Mouse (Mus musculus) hindbrain, embryonic 11.5 days (tissue): ENCODE data around the gene Gna15. TPM values are rescaled to one million over a fixed set of nuclear protein-coding genes. Genes with fewer than 3 reads are reported as not detected.
A peak's percentile ranks its signal among the peaks of the same experiment; 100 is the strongest.

Experiments
- ATAC-seq: fragments of 200-750 bp; cut with Nextera tagmentation; 2 replicates; pipeline ENCODE4 v1.8.0; 2017; ENCODE audit warnings: mild to moderate bottlenecking, moderate TSS enrichment, moderate library complexity; ENCODE audit not compliant: low FRiP score
- DNase-seq: peaks from one replicate; pipeline ENCODE4 v3.0.0-alpha.2; 2015; ENCODE audit warnings: low spot score
- H3K27ac ChIP-seq: fragments of 300-500 bp; sonication (generic); 2 replicates; pipeline ENCODE4 v1.5.1; 2014; ENCODE audit warnings: mild to moderate bottlenecking, low read depth, low read length
- H3K27me3 ChIP-seq: fragments of 300-500 bp; sonication (generic); 2 replicates; pipeline ENCODE4 v1.6.1; 2014; ENCODE audit warnings: mild to moderate bottlenecking, low read length, moderate library complexity, mixed read lengths; ENCODE audit not compliant: control insufficient read depth, insufficient read depth
- H3K36me3 ChIP-seq: fragments of 300-500 bp; sonication (generic); 2 replicates; pipeline ENCODE4 v1.6.1; 2014; ENCODE audit warnings: mild to moderate bottlenecking, low read length, moderate library complexity, mixed read lengths; ENCODE audit not compliant: control insufficient read depth, insufficient read depth
- H3K4me1 ChIP-seq: fragments of 300-500 bp; sonication (generic); replicated peaks from 2 replicates; pipeline ENCODE4 v1.6.1; 2014; ENCODE audit warnings: low read length, mixed read lengths; ENCODE audit not compliant: control insufficient read depth, insufficient read depth
- H3K4me2 ChIP-seq: fragments of 300-500 bp; sonication (generic); replicated peaks from 2 replicates; pipeline ENCODE4 v1.6.1; 2014; ENCODE audit warnings: mild to moderate bottlenecking, low read depth, low read length
- H3K4me3 ChIP-seq: fragments of 300-500 bp; sonication (generic); 2 replicates; pipeline ENCODE4 v1.5.1; 2014; ENCODE audit warnings: low read depth, low read length
- H3K9ac ChIP-seq: fragments of 300-500 bp; sonication (generic); 2 replicates; pipeline ENCODE4 v1.6.1; 2014; ENCODE audit warnings: low read depth, low read length
- H3K9me3 ChIP-seq: fragments of 300-500 bp; sonication (generic); 2 replicates; pipeline ENCODE4 v1.6.1; 2016; ENCODE audit warnings: low read length; ENCODE audit not compliant: control insufficient read depth
- whole genome bisulfite sequencing: fragments of 180-500 bp; shearing (Covaris S2); extraction: QIAGEN DNeasy Blood & Tissue Kit; methylation state at CpG from one replicate; pipeline ENCODE4 v1.1.7; 2014; 5-methylcytosine and 5-hydroxymethylcytosine counted together
- polyA plus RNA-seq: library from polyadenylated mRNA; unstranded; fragments of >200 nt; fragmentation: Nextera tagmentation; extraction: Ambion mirVana; gene quantifications from 2 replicates; pipeline ENCODE4 v1.2.1, GENCODE M21; 2014

The Gna15 gene
- polyA plus RNA-seq, 1 experiment from 2014 or later = 0.56 TPM

- WGBS = 40% methylated on average over 4 of the region's 4 CpGs
- ATAC-seq (no peak), DNase-seq (no peak)
- Histone ChIP-seq H3K9ac (peak overlapping the region; percentile 45; the same call in 1 of the 2 replicates), H3K9me3 (no peaks in the 10 kb centered on the region), H3K4me2 (peak overlapping the region; percentile 42), H3K27me3 (no peaks in the 10 kb centered on the region), H3K4me1 (peaks cover 7% of the 10 kb centered on the region), H3K36me3 (peaks cover under 1% of the 10 kb centered on the region; the same call in 1 of the 2 replicates), H3K4me3 (peak overlapping the region; percentile 70), H3K27ac (no peak overlapping the region)
Observed at GRCm38 (mm10) chr10:81496969-81497368, 27.1 kb downstream of the Gna15 start.

GRCm38 (mm10) chr10:81496264-81496901, 27.6 kb downstream of the Gna15 start, which contains the start of gene Ncln:
TSS of gene Ncln (minus strand) at chr10:81496392.
- Histone ChIP-seq H3K9me3 (no peaks in the 10 kb centered on the region), H3K27ac (0 out of 2 replicates have a peak within 1 kb of the TSS, but pooled peaks have one; percentile 25), H3K36me3 (peaks cover 6% of the 10 kb centered on the region), H3K9ac (peak within 1 kb of the TSS; percentile 83), H3K4me2 (peak within 1 kb of the TSS; percentile 96), H3K4me1 (peaks cover 7% of the 10 kb centered on the region), H3K4me3 (peak within 1 kb of the TSS; percentile 70), H3K27me3 (no peaks in the 10 kb centered on the region)
- under 1% methylated on average over 44 of the region's 45 CpGs for WGBS
- DNase-seq = peak; percentile 99
- ATAC-seq = peak; percentile 96

GRCm38 (mm10) chr10:81495616-81496263, 28.3 kb downstream of the Gna15 start:
- H3K27ac ChIP-seq = 0 out of 2 replicates have a peak overlapping the region, but pooled peaks have one; percentile 25

GRCm38 (mm10) chr10:81495151-81495550, 28.9 kb downstream of the Gna15 start:
- ATAC-seq (no peak), DNase-seq (no peak)
- H3K4me3 ChIP-seq = peak overlapping the region; percentile 70
- peaks cover 11% of the 10 kb centered on the region for H3K36me3 ChIP-seq
- H3K9me3 ChIP-seq = no peaks in the 10 kb centered on the region
- H3K9ac ChIP-seq = peak overlapping the region; percentile 83
- H3K4me2 ChIP-seq = peak overlapping the region; percentile 96
- H3K4me1 ChIP-seq = peaks cover 7% of the 10 kb centered on the region
- no peaks in the 10 kb centered on the region for H3K27me3 ChIP-seq
- WGBS = 79% methylated on average over 6 of the region's 6 CpGs
- H3K27ac ChIP-seq = no peak overlapping the region

More at GRCm38 (mm10) chr10:81495616-81496263, 28.3 kb downstream of the Gna15 start:
- no peaks in the 10 kb centered on the region for H3K27me3 ChIP-seq
- DNase-seq (no peak), ATAC-seq (peak; percentile 39)
- 2% methylated on average over 38 of the region's 41 CpGs for WGBS
- H3K4me2 ChIP-seq = peak overlapping the region; percentile 96
- H3K9me3 ChIP-seq = no peaks in the 10 kb centered on the region
- H3K4me1 ChIP-seq = peaks cover 7% of the 10 kb centered on the region
- peaks cover 11% of the 10 kb centered on the region for H3K36me3 ChIP-seq
- peak overlapping the region; percentile 83 for H3K9ac ChIP-seq
- peak overlapping the region; percentile 70 for H3K4me3 ChIP-seq

- no peaks in the 10 kb centered on the region for H3K9me3 ChIP-seq
- DNase-seq (no peak), ATAC-seq (no peak)
- H3K9ac ChIP-seq = no peak overlapping the region
- peaks cover 11% of the 10 kb centered on the region for H3K36me3 ChIP-seq
- no peak overlapping the region for H3K4me2 ChIP-seq
- peaks cover 7% of the 10 kb centered on the region for H3K4me1 ChIP-seq
- no peak overlapping the region for H3K4me3 ChIP-seq
- H3K27me3 ChIP-seq = no peaks in the 10 kb centered on the region
- no peak overlapping the region for H3K27ac ChIP-seq
- WGBS = 92% methylated on average over 11 of the region's 11 CpGs
Observed at GRCm38 (mm10) chr10:81494260-81495041, 29.6 kb downstream of the Gna15 start.

GRCm38 (mm10) chr10:81493601-81494220, 30.3 kb downstream of the Gna15 start:
- Histone ChIP-seq H3K9me3 (no peaks in the 10 kb centered on the region), H3K27ac (no peak overlapping the region), H3K4me3 (no peak overlapping the region), H3K9ac (no peak overlapping the region), H3K36me3 (peaks cover 11% of the 10 kb centered on the region), H3K27me3 (no peaks in the 10 kb centered on the region), H3K4me1 (peaks cover 7% of the 10 kb centered on the region), H3K4me2 (no peak overlapping the region)
- DNase-seq (no peak), ATAC-seq (no peak)
- WGBS = 84% methylated on average over 8 of the region's 8 CpGs

GRCm38 (mm10) chr10:81492606-81493240, 31.3 kb downstream of the Gna15 start:
- 89% methylated on average over 11 of the region's 11 CpGs for WGBS
- no peak overlapping the region for H3K9ac ChIP-seq
- no peak overlapping the region for H3K4me2 ChIP-seq
- peaks cover 7% of the 10 kb centered on the region for H3K4me1 ChIP-seq
- H3K9me3 ChIP-seq = no peaks in the 10 kb centered on the region
- peaks cover 14% of the 10 kb centered on the region for H3K36me3 ChIP-seq
- no peak for ATAC-seq
- no peak for DNase-seq
- no peaks in the 10 kb centered on the region for H3K27me3 ChIP-seq
- no peak overlapping the region for H3K27ac ChIP-seq
- no peak overlapping the region for H3K4me3 ChIP-seq

GRCm38 (mm10) chr10:81491018-81491417, 33.0 kb downstream of the Gna15 start:
- H3K9me3 ChIP-seq = no peaks in the 10 kb centered on the region
- no peak overlapping the region for H3K4me2 ChIP-seq
- ATAC-seq (no peak), DNase-seq (no peak)
- no peaks in the 10 kb centered on the region for H3K27me3 ChIP-seq
- H3K4me3 ChIP-seq = no peak overlapping the region
- WGBS = 93% methylated on average over 9 of the region's 9 CpGs
- H3K27ac ChIP-seq = no peak overlapping the region
- no peak overlapping the region for H3K9ac ChIP-seq
- H3K36me3 ChIP-seq = peaks cover 19% of the 10 kb centered on the region
- H3K4me1 ChIP-seq = peaks cover 7% of the 10 kb centered on the region
